Mouse (Mus musculus) kidney, embryonic 15.5 days (tissue): Measurements from ENCODE around the gene Dcp1a. TPM values are rescaled to one million over a fixed set of nuclear protein-coding genes. Genes with fewer than 3 reads are reported as not detected.

ENCODE experiments used
- ATAC-seq: fragments of 200-750 bp; cut with Nextera tagmentation; replicated peaks from 2 replicates; pipeline ENCODE4 v1.8.0; 2017; ENCODE audit warnings: moderate TSS enrichment; ENCODE audit not compliant: low FRiP score
- H3K27ac ChIP-seq: fragments of 300-500 bp; sonication (generic); 2 replicates; pipeline ENCODE4 v1.5.1; 2015; ENCODE audit warnings: mild to moderate bottlenecking, inconsistent platforms
- H3K27me3 ChIP-seq: fragments of 300-500 bp; sonication (generic); 2 replicates; pipeline ENCODE4 v1.6.1; 2015; ENCODE audit warnings: inconsistent platforms
- H3K36me3 ChIP-seq: fragments of 300-500 bp; sonication (generic); 2 replicates; pipeline ENCODE4 v1.6.1; 2015; ENCODE audit warnings: inconsistent platforms
- H3K4me1 ChIP-seq: fragments of 300-500 bp; sonication (generic); 2 replicates; pipeline ENCODE4 v1.6.1; 2015; ENCODE audit warnings: inconsistent platforms
- H3K4me2 ChIP-seq: fragments of 300-500 bp; sonication (generic); 2 replicates; pipeline ENCODE4 v1.6.1; 2015; ENCODE audit warnings: moderate library complexity, mild to moderate bottlenecking, inconsistent platforms
- H3K4me3 ChIP-seq: fragments of 300-500 bp; sonication (generic); replicated peaks from 2 replicates; pipeline ENCODE4 v1.5.1; 2015; ENCODE audit warnings: mild to moderate bottlenecking, inconsistent platforms
- H3K9ac ChIP-seq: fragments of 300-500 bp; sonication (generic); 2 replicates; pipeline ENCODE4 v1.6.1; 2015; ENCODE audit warnings: mild to moderate bottlenecking, inconsistent platforms
- H3K9me3 ChIP-seq: fragments of 300-500 bp; sonication (generic); replicated peaks from 2 replicates; pipeline ENCODE4 v1.6.1; 2016; ENCODE audit warnings: inconsistent platforms
- WGBS: fragments of 180-500 bp; shearing (Covaris S2); methylation state at CpG from one replicate; pipeline ENCODE4 v1.1.7; 2015; ENCODE audit warnings: mixed read lengths; 5-methylcytosine and 5-hydroxymethylcytosine counted together
- microRNA-seq: library from miRNA; unstranded; fragments of <30 nt; microRNA quantifications from one replicate; pipeline ENCODE4, GENCODE M21; 2016
- polyA plus RNA-seq: library from polyadenylated mRNA; unstranded; fragments of >200 nt; fragmentation: Nextera tagmentation; extraction: Ambion mirVana; gene quantifications from 2 replicates; pipeline ENCODE4 v1.2.1, GENCODE M21; 2015

Dcp1a gene
- polyA plus RNA-seq, 1 experiment from 2014 or later, result 30.0 TPM

GRCm38 (mm10) chr14:30568016-30568415, 88.7 kb downstream of the Dcp1a start:
- Histone ChIP-seq H3K9ac (no peak overlapping the region), H3K4me2 (no peak overlapping the region), H3K4me3 (no peak overlapping the region), H3K9me3 (no peaks in the 10 kb centered on the region), H3K36me3 (peaks cover 98% of the 10 kb centered on the region), H3K27me3 (no peaks in the 10 kb centered on the region), H3K4me1 (0 out of 2 replicates have a peak, but pooled peaks cover 4% of the 10 kb centered on the region), H3K27ac (no peak overlapping the region)
- ATAC-seq, result no peak
- 92% methylated on average over 9 of the region's 9 CpGs for WGBS

DNA sequence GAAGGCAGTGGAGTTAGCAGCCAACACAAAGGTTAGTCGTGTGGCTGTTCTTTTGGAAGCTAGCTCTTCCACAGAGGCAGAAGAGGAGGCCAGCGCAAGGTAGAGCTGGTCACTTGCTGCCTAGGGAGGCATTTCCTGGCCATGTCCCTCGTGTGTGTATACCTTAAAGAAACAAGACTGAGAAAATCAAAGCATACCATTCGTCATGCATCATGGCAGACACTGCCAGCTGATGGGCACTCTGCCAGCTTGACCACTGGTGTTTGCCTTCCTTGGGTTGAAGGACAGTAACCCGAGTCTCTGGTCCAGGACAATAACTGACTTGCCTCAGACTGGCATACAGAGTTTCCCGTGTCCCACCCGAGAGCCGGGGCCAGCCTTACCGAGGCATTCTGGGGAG, 91.0 kb downstream of the Dcp1a start:
- 76% methylated on average over 9 of the region's 9 CpGs for WGBS

GRCm38 (mm10) chr14:30572253-30572652, 92.9 kb downstream of the Dcp1a start:
- Histone ChIP-seq H3K4me2 (no peak overlapping the region), H3K36me3 (peaks cover 88% of the 10 kb centered on the region), H3K9me3 (no peaks in the 10 kb centered on the region), H3K27me3 (no peaks in the 10 kb centered on the region), H3K4me3 (no peak overlapping the region), H3K27ac (no peak overlapping the region), H3K9ac (no peak overlapping the region), H3K4me1 (peaks cover 18% of the 10 kb centered on the region)
- WGBS, result 88% methylated on average over 10 of the region's 10 CpGs
- ATAC-seq, result no peak

More for the DNA sequence above, 91.0 kb downstream of the Dcp1a start:
- no peak overlapping the region for H3K4me3 ChIP-seq
- 0 out of 2 replicates have a peak, but pooled peaks cover 7% of the 10 kb centered on the region for H3K4me1 ChIP-seq
- H3K4me2 ChIP-seq, result no peak overlapping the region
- H3K9me3 ChIP-seq, result no peaks in the 10 kb centered on the region
- no peak overlapping the region for H3K27ac ChIP-seq
- H3K36me3 ChIP-seq, result peaks cover 99% of the 10 kb centered on the region
- no peak for ATAC-seq
- no peak overlapping the region for H3K9ac ChIP-seq
- H3K27me3 ChIP-seq, result no peaks in the 10 kb centered on the region

DNA sequence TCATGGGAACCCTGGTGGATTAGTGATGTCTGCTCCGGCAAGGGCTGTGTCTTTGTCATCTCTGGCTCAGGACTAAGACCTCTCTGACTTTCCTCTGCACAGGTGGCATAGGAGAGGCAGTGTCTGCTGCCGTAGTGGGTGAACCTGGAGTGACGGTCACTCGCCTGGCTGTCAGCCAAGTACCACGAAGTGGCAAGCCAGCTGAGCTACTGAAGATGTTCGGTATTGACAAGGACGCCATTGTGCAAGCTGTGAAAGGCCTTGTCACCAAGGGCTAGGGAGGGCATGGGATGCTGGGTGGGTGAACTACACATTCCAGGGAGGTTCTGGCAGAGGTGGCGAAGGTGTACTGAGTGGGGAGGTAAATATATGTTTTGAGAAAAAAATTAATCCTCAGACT, 93.9 kb downstream of the Dcp1a start:
- ATAC-seq, result no peak
- Histone ChIP-seq H3K4me2 (no peak overlapping the region), H3K9me3 (no peaks in the 10 kb centered on the region), H3K27me3 (no peaks in the 10 kb centered on the region), H3K27ac (no peak overlapping the region), H3K4me3 (no peak overlapping the region), H3K9ac (no peak overlapping the region), H3K4me1 (peaks cover 24% of the 10 kb centered on the region), H3K36me3 (peaks cover 79% of the 10 kb centered on the region)
- WGBS, result 72% methylated on average over 8 of the region's 8 CpGs

- Histone ChIP-seq H3K27ac (no peak overlapping the region), H3K4me2 (no peak overlapping the region), H3K9me3 (no peaks in the 10 kb centered on the region), H3K4me1 (peaks cover 24% of the 10 kb centered on the region), H3K27me3 (no peaks in the 10 kb centered on the region), H3K4me3 (no peak overlapping the region), H3K9ac (no peak overlapping the region), H3K36me3 (peaks cover 70% of the 10 kb centered on the region)
- ATAC-seq, result 0 out of 2 replicates have a peak, but pooled peaks have one; percentile 19
- 66% methylated on average over 6 of the region's 6 CpGs for WGBS
Measured at GRCm38 (mm10) chr14:30573983-30574584, 94.7 kb downstream of the Dcp1a start.

GRCm38 (mm10) chr14:30575791-30576190, 96.5 kb downstream of the Dcp1a start:
- no peaks in the 10 kb centered on the region for H3K27me3 ChIP-seq
- no peak overlapping the region for H3K9ac ChIP-seq
- no peak overlapping the region for H3K4me2 ChIP-seq
- WGBS, result 68% methylated on average over 7 of the region's 7 CpGs
- no peaks in the 10 kb centered on the region for H3K9me3 ChIP-seq
- peak overlapping the region; percentile 28; the same call in 1 of the 2 replicates for H3K27ac ChIP-seq
- peaks cover 53% of the 10 kb centered on the region for H3K36me3 ChIP-seq
- H3K4me3 ChIP-seq, result no peak overlapping the region
- ATAC-seq, result no peak
- H3K4me1 ChIP-seq, result peaks cover 20% of the 10 kb centered on the region

- H3K4me1 ChIP-seq, result peaks cover 20% of the 10 kb centered on the region
- H3K9ac ChIP-seq, result no peak overlapping the region
- ATAC-seq, result no peak
- WGBS, result 43% methylated on average over 5 of the region's 5 CpGs
- no peaks in the 10 kb centered on the region for H3K27me3 ChIP-seq
- H3K36me3 ChIP-seq, result peaks cover 48% of the 10 kb centered on the region
- H3K27ac ChIP-seq, result peak overlapping the region; percentile 60; the same call in 1 of the 2 replicates
- no peaks in the 10 kb centered on the region for H3K9me3 ChIP-seq
- H3K4me3 ChIP-seq, result no peak overlapping the region
- H3K4me2 ChIP-seq, result no peak overlapping the region
Measured at GRCm38 (mm10) chr14:30576260-30576659, 96.9 kb downstream of the Dcp1a start.

Small RNA genes within 50 kb of the gene (microRNA-seq; reads per million reads assigned to microRNA genes)
- 1.9 reads per million, percentile 9 among the genes with 10 or more reads in this experiment for gene Mir3076

Other genes with a start within 250 kb of the Dcp1a start
- 3.2 and 3.3 TPM in 2 replicates for gene Cacna1d, start 11.9 kb downstream of the Dcp1a start, polyA plus RNA-seq
- 275 and 297 TPM in 2 replicates for gene Tkt, start 68.8 kb downstream of the Dcp1a start, polyA plus RNA-seq
- gene Prkcd, start 146.7 kb downstream of the Dcp1a start, polyA plus RNA-seq, result 47.5 and 50.6 TPM in 2 replicates
- 18.8 and 20.2 TPM in 2 replicates for gene Rft1, start 174.8 kb downstream of the Dcp1a start, polyA plus RNA-seq
- 14.7 and 15.0 TPM in 2 replicates for gene Sfmbt1, start 235.3 kb downstream of the Dcp1a start, polyA plus RNA-seq